Mouse (Mus musculus) CH12.LX (cell line): Measurements from ENCODE around the gene Gm28048.

Experiments
- CTCF ChIP-seq, 2 experiments: IDR thresholded peaks in 1 of 2; conservative IDR thresholded peaks in 1 of 2; 2 replicates each; pipeline ENCODE4 v1.5.1; 2011 to 2012; ENCODE audit warnings: low read depth in 2 of 2, low read length in 2 of 2, improper control_type of control experiment in 1 of 2, inconsistent platforms in 1 of 2, mild to moderate bottlenecking in 1 of 2, moderate library complexity in 1 of 2
- EP300 ChIP-seq: IDR thresholded peaks from 2 replicates; pipeline ENCODE4 v1.6.1; 2011; ENCODE audit warnings: low read length, improper control_type of control experiment
- JUN ChIP-seq: IDR thresholded peaks from 2 replicates; pipeline ENCODE4 v1.6.1; 2011; ENCODE audit warnings: low read depth, mild to moderate bottlenecking, low read length, improper control_type of control experiment, moderate library complexity; ENCODE audit not compliant: insufficient read depth
- MAX ChIP-seq: IDR thresholded peaks from 2 replicates; pipeline ENCODE4 v1.6.1; 2011; ENCODE audit warnings: low read length, improper control_type of control experiment
- MYC ChIP-seq: IDR thresholded peaks from 2 replicates; pipeline ENCODE4 v1.6.1; 2011; ENCODE audit warnings: low read depth, mild to moderate bottlenecking, improper control_type of control experiment, low read length
- RCOR1 ChIP-seq: conservative IDR thresholded peaks from 2 replicates; pipeline ENCODE4 v1.6.1; 2012; ENCODE audit warnings: low read depth, mild to moderate bottlenecking, inconsistent platforms, low read length, improper control_type of control experiment
- SIN3A ChIP-seq: IDR thresholded peaks from 2 replicates; pipeline ENCODE4 v1.6.1; 2012; ENCODE audit warnings: low read length, improper control_type of control experiment, inconsistent platforms

DNA sequence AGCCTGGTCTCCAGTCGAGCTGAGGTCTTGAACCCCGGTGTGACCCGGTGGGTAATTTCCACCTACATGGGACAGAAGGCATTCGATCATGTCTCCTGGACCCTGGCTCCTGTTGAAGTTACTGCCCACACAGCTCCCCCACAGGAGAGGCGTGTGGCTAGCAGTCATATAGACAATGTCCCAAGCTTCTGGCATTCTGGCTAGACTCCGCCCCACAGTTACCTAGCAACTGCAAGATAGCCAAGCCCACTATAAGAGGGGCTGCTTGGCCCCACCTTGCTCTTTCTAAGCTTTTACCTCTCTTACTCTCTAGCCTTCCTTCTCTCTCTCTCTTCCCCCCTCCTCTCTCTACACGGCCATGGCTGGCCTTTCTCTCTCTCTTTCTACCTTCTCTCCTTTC lies 64.1 kb downstream of the Gm28048 start:
- TF ChIP-seq CTCF (conservative IDR thresholded peaks at IDR 0.05 in 1 of 2, IDR thresholded peaks at IDR 0.05 in 1 of 2; ENCODE audit: low read depth in 2 of 2, low read length in 2 of 2) (no peak), MAX (no peak), JUN (no peak), EP300 (no peak), RCOR1 (no peak), MYC (no peak), SIN3A (no peak)
